Mouse (Mus musculus) macrophage (primary cell): ENCODE data around the gene Kcnip4. TPM values are rescaled to one million over a fixed set of nuclear protein-coding genes. Genes with fewer than 3 reads are reported as not detected.

Source experiments
- H3K27ac ChIP-seq: fragments of 350-480 bp; formaldehyde crosslinking; 2 replicates; pipeline ENCODE4 v1.9.0; 2021
- H3K36me3 ChIP-seq: fragments of 350-480 bp; formaldehyde crosslinking; 2 replicates; pipeline ENCODE4 v1.9.0; 2021; ENCODE audit errors: inconsistent target
- H3K4me3 ChIP-seq: fragments of 350-480 bp; formaldehyde crosslinking; 2 replicates; pipeline ENCODE4 v1.9.0; 2021; ENCODE audit errors: inconsistent target
- H3K79me2 ChIP-seq: fragments of 350-480 bp; formaldehyde crosslinking; 2 replicates; pipeline ENCODE4 v1.9.0; 2021; ENCODE audit errors: inconsistent target
- WGBS: methylation state at CpG from one replicate; pipeline ENCODE4 v1.1.7; 2026; ENCODE audit warnings: inconsistent platforms; ENCODE audit not compliant: missing documents; 5-methylcytosine and 5-hydroxymethylcytosine counted together
- polyA plus RNA-seq: library from polyadenylated mRNA; stranded (reverse); fragments of 250-400 nt; gene quantifications from 3 replicates; pipeline ENCODE4 v1.2.4, GENCODE M21; 2018; ENCODE audit warnings: inconsistent platforms

The Kcnip4 gene
- polyA plus RNA-seq, 1 experiment from 2014 or later, result not detected

- no peak overlapping the region for H3K4me3 ChIP-seq
- 91% methylated on average over 3 of the region's 3 CpGs for WGBS
- H3K27ac ChIP-seq, result no peak overlapping the region
- H3K79me2 ChIP-seq, result no peaks in the 10 kb centered on the region
- no peaks in the 10 kb centered on the region for H3K36me3 ChIP-seq
Measured at GRCm38 (mm10) chr5:48705997-48706396, 818.7 kb downstream of the Kcnip4 start.

GRCm38 (mm10) chr5:48687068-48687467, 837.6 kb downstream of the Kcnip4 start:
- H3K79me2 ChIP-seq, result no peaks in the 10 kb centered on the region
- no peak overlapping the region for H3K4me3 ChIP-seq
- 93% methylated on average over 3 of the region's 3 CpGs for WGBS
- H3K36me3 ChIP-seq, result no peaks in the 10 kb centered on the region
- no peak overlapping the region for H3K27ac ChIP-seq

- no peaks in the 10 kb centered on the region for H3K79me2 ChIP-seq
- H3K36me3 ChIP-seq, result no peaks in the 10 kb centered on the region
- H3K4me3 ChIP-seq, result no peak overlapping the region
- no peak overlapping the region for H3K27ac ChIP-seq
- WGBS, result 84% methylated on average over 8 of the region's 8 CpGs
Measured at GRCm38 (mm10) chr5:48679733-48680595, 844.7 kb downstream of the Kcnip4 start.

GRCm38 (mm10) chr5:48662504-48662903, 862.2 kb downstream of the Kcnip4 start:
- Histone ChIP-seq H3K36me3 (no peaks in the 10 kb centered on the region), H3K27ac (no peak overlapping the region)

GRCm38 (mm10) chr5:48659975-48660374, 864.7 kb downstream of the Kcnip4 start:
- WGBS, result 89% methylated on average over 3 of the region's 3 CpGs
- Histone ChIP-seq H3K79me2 (no peaks in the 10 kb centered on the region), H3K4me3 (no peak overlapping the region), H3K27ac (no peak overlapping the region), H3K36me3 (no peaks in the 10 kb centered on the region)

More at GRCm38 (mm10) chr5:48662504-48662903, 862.2 kb downstream of the Kcnip4 start:
- no peak overlapping the region for H3K4me3 ChIP-seq
- H3K79me2 ChIP-seq, result no peaks in the 10 kb centered on the region
- WGBS, result 86% methylated on average over 2 of the region's 3 CpGs

GRCm38 (mm10) chr5:48650496-48650895, 874.2 kb downstream of the Kcnip4 start:
- no peak overlapping the region for H3K4me3 ChIP-seq
- H3K36me3 ChIP-seq, result no peaks in the 10 kb centered on the region
- no peaks in the 10 kb centered on the region for H3K79me2 ChIP-seq
- WGBS, result 62% methylated on average over 4 of the region's 4 CpGs
- no peak overlapping the region for H3K27ac ChIP-seq

GRCm38 (mm10) chr5:48636675-48637074, 888.0 kb downstream of the Kcnip4 start:
- Histone ChIP-seq H3K79me2 (no peaks in the 10 kb centered on the region), H3K4me3 (no peak overlapping the region), H3K27ac (no peak overlapping the region), H3K36me3 (no peaks in the 10 kb centered on the region)
- WGBS, result 87% methylated on average over 6 of the region's 6 CpGs

GRCm38 (mm10) chr5:48633631-48634030, 891.1 kb downstream of the Kcnip4 start:
- Histone ChIP-seq H3K79me2 (no peaks in the 10 kb centered on the region), H3K36me3 (no peaks in the 10 kb centered on the region), H3K4me3 (no peak overlapping the region), H3K27ac (no peak overlapping the region)
- WGBS, result 85% methylated on average over 3 of the region's 3 CpGs

- Histone ChIP-seq H3K4me3 (no peak overlapping the region), H3K27ac (no peak overlapping the region), H3K79me2 (no peaks in the 10 kb centered on the region), H3K36me3 (no peaks in the 10 kb centered on the region)
- 78% methylated on average over 7 of the region's 7 CpGs for WGBS
Measured at GRCm38 (mm10) chr5:48623370-48623769, 901.3 kb downstream of the Kcnip4 start.

- H3K79me2 ChIP-seq, result no peaks in the 10 kb centered on the region
- H3K4me3 ChIP-seq, result no peak overlapping the region
- 91% methylated on average over 5 of the region's 5 CpGs for WGBS
- H3K27ac ChIP-seq, result no peak overlapping the region
- no peaks in the 10 kb centered on the region for H3K36me3 ChIP-seq
Measured at GRCm38 (mm10) chr5:48606916-48607315, 917.8 kb downstream of the Kcnip4 start.

- no peak overlapping the region for H3K4me3 ChIP-seq
- H3K27ac ChIP-seq, result no peak overlapping the region
- H3K79me2 ChIP-seq, result no peaks in the 10 kb centered on the region
- no peaks in the 10 kb centered on the region for H3K36me3 ChIP-seq
- WGBS, result 92% methylated on average over 9 of the region's 9 CpGs
Measured at GRCm38 (mm10) chr5:48606281-48606680, 918.4 kb downstream of the Kcnip4 start.

GRCm38 (mm10) chr5:48599481-48600040, 925.1 kb downstream of the Kcnip4 start:
- 5% methylated on average over 12 of the region's 12 CpGs for WGBS

GRCm38 (mm10) chr5:48588014-48588413, 936.7 kb downstream of the Kcnip4 start:
- Histone ChIP-seq H3K27ac (no peak overlapping the region), H3K4me3 (no peak overlapping the region), H3K36me3 (no peaks in the 10 kb centered on the region), H3K79me2 (no peaks in the 10 kb centered on the region)

More at GRCm38 (mm10) chr5:48599481-48600040, 925.1 kb downstream of the Kcnip4 start:
- H3K36me3 ChIP-seq, result no peaks in the 10 kb centered on the region
- H3K27ac ChIP-seq, result no peak overlapping the region
- H3K4me3 ChIP-seq, result no peak overlapping the region
- H3K79me2 ChIP-seq, result no peaks in the 10 kb centered on the region

GRCm38 (mm10) chr5:48583431-48583830, 941.3 kb downstream of the Kcnip4 start:
- 50% methylated on average over 1 of the region's 1 CpGs for WGBS

GRCm38 (mm10) chr5:48563996-48564587, 960.6 kb downstream of the Kcnip4 start:
- Histone ChIP-seq H3K36me3 (no peaks in the 10 kb centered on the region), H3K79me2 (no peaks in the 10 kb centered on the region), H3K4me3 (no peak overlapping the region), H3K27ac (no peak overlapping the region)
- 45% methylated on average over 3 of the region's 3 CpGs for WGBS

More at GRCm38 (mm10) chr5:48583431-48583830, 941.3 kb downstream of the Kcnip4 start:
- H3K36me3 ChIP-seq, result no peaks in the 10 kb centered on the region
- H3K4me3 ChIP-seq, result no peak overlapping the region
- no peaks in the 10 kb centered on the region for H3K79me2 ChIP-seq
- H3K27ac ChIP-seq, result no peak overlapping the region
